Mouse (Mus musculus) lung, postnatal 0 days (tissue): ENCODE results near the gene Cntnap2.

Source experiments
- CTCF ChIP-seq: IDR thresholded peaks from 2 replicates; pipeline ENCODE4 v1.5.1; 2016; ENCODE audit warnings: antibody characterized with exemption, mild to moderate bottlenecking
- EP300 ChIP-seq: IDR thresholded peaks from 2 replicates; pipeline ENCODE4 v1.6.1; 2016; ENCODE audit warnings: antibody characterized with exemption, mild to moderate bottlenecking, control low read depth

- TF ChIP-seq CTCF = no peak
- no peak for TF ChIP-seq EP300
Measured at GRCm38 (mm10) chr6:47227601-47228000, 2168.4 kb downstream of the Cntnap2 start.
